Mouse (Mus musculus) right cerebral cortex, postnatal 25 days (tissue): ENCODE data around the gene Pkn1.

Experiments used
- DNase-seq: peaks from one replicate; pipeline ENCODE4 v3.0.0; 2022

Pkn1 gene

GRCm38 (mm10) chr8:83681099-83681498 lies 17.9 kb downstream of the Pkn1 start:
- no peak for DNase-seq

GRCm38 (mm10) chr8:83680603-83681002 lies 18.4 kb downstream of the Pkn1 start:
- no peak for DNase-seq

DNA sequence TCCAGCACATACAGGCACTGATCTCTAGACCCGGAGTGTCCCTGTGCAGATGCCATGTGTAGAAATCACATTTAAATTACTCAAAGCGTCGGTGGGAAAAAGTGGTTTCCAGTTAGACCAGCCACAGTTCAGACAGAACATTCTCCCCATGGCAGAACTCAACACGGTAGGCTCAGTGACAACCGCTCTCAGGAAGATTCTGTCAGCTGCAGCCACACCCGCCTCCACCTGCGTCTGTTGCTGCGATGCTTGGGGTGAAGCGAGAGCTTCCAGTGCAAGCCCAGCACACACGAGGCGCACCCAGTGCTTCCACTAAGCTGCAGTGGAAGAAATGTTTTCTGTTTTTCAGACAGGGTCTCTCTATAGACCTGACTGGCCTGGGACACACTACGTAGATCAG lies 19.1 kb downstream of the Pkn1 start:
- DNase-seq, result no peak

- peak; percentile 59 for DNase-seq
Measured at GRCm38 (mm10) chr8:83674497-83674896, 24.5 kb downstream of the Pkn1 start.

DNA sequence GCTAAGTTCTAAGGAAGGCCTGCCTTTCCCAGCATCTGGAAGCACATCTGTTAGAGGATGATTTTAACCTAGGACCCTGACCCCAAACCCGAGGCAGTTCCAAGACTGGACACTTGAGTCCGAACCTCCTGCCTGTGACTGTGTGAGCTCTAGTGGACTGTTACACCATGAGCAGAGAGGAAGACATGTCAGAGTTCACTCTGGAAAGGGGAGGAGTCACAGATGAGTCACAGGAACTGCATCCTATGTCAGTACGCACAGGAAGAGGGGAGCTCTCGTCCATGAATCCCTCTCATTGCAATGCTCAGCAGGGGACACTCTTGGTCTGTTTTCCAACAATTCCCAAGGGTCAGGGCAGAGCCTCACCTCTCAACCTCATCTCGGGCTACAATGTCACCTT lies 26.0 kb downstream of the Pkn1 start:
- DNase-seq, result no peak

DNA sequence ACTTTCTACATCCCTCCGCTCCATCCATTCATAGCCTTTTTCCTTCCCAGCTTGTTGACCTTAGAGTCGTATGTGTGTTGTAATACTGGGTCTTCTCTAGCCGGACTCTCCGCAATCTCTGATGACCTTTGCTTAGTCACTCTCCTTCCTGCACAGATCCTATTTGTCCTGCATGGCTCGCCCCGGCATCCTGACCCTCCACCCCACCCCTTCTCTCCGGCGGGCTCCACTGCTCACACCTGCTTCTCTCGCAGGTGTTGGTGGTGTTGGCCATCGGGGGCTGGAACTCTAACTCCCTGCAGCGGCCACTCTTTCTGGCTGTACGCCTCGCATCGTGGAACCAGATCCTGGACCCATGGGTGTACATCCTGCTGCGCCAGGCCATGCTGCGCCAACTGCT lies 30.0 kb downstream of the Pkn1 start:
- no peak for DNase-seq

- DNase-seq, result peak; percentile 51
Measured at GRCm38 (mm10) chr8:83668010-83668916, 30.7 kb downstream of the Pkn1 start.

GRCm38 (mm10) chr8:83667526-83667925 lies 31.5 kb downstream of the Pkn1 start:
- DNase-seq, result no peak

DNA sequence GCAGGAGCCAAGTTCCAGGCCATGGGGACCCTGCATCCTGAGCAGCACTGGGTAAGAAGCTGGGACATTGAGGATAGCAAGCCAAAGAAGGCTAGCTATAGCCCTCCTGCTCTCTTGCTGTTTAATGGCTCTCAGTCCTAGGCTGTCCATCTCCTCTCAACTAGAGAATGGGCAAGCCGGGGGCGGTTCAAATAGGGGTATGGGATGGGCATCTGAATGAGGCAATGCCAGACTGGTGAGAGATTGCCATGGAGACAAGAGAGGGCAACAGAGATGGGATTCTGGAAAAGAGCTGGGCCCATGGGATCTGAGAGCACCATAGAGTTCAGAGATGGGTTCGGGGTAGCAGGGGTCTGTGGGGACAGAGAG lies 32.1 kb downstream of the Pkn1 start:
- no peak for DNase-seq

- no peak for DNase-seq
Measured at GRCm38 (mm10) chr8:83665969-83666865, 32.8 kb downstream of the Pkn1 start, which contains the start of gene Ptger1. Ptger1 (plus strand) TSS chr8:83666678.

DNA sequence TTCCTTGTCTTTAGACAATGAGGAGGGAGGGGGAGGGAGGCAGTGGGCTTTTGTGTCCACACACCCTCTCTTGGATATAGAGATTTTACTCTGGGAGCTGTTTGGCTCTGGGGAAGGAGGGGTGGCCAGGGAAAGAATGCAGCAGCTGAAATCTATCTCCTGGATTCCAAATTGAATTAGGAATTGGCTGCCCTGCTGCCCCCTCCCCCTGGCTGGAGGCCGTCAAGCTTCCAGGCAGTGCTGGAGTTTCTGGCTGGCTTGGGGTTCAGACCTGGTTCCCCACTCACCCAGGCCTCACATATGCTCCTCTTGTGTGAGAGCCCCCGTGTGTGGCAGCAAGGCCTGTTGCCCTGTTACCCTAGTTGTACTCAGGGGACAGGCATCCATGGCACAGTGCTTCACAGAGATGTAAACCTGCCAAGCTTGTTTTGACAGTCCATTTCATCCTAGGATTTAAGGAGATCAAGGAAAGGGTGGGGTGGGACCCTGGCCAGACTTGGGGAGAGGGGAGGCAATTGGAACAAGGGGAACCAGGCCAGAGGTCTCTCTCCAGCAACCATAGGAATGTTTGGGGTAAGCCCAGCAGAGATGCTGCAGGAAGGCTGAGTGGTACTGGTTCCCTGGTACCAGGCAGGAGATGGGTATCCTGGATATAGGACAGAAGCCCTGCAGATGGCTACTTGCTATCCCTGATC lies 33.9 kb downstream of the Pkn1 start:
- DNase-seq, result no peak

GRCm38 (mm10) chr8:83664096-83664495 lies 34.9 kb downstream of the Pkn1 start:
- DNase-seq, result no peak

- peak; percentile 82 for DNase-seq
Measured at GRCm38 (mm10) chr8:83662421-83662826, 36.6 kb downstream of the Pkn1 start.

DNA sequence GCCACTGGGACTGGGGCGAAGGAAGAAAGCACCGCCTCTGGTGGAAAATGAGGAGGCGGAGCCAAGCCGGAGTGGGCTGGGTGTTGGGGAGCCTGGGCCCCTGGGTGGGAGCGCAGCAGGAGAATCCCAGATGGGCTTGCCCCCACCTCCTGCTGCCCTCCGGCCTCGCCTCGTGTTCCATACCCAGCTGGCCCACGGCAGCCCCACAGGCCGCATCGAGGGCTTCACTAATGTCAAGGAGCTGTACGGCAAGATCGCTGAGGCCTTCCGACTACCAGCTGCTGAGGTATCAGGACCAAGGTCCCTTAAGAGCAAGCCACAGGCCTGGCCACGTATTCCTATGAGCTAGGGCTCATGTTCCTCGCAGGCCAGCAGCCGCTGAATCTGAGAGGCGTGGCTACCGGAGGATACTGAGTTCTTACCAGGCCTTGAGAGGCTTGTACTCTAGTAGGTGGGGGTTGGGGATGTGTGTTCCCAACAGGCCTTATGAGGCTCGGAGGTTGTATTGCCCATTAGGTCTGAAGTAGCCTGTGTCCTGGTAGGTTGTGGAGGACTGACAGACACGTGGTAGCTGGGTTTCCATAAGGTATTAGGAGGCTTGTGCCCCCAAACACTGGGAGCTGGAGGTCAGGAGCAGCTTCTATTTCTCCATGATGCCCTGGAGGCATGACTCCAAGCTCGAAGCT lies 37.8 kb downstream of the Pkn1 start:
- no peak for DNase-seq

GRCm38 (mm10) chr8:83660545-83660944 lies 38.4 kb downstream of the Pkn1 start:
- peak; percentile 61 for DNase-seq

GRCm38 (mm10) chr8:83656484-83657246 lies 42.3 kb downstream of the Pkn1 start:
- DNase-seq, result no peak

GRCm38 (mm10) chr8:83656043-83656442 lies 42.9 kb downstream of the Pkn1 start:
- DNase-seq, result no peak

DNA sequence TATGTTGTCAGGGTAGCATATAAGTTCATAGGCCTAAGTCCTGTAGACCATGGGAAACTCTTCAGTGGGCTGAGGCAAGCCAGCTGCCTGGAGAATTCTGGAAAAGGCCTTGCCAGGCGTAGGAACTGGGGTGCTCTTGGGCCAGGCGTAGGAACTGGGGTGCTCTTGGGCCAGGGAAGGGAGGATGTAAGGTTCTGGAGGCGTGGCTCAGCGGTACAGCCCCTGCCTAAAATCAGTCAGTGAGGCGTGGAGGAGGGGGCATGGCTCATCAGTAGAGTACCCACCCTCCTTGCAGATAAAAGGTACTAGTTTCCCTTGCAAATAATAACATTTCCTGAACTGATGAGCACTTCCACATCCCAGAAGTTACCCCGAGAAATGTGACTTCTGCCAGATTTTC lies 44.3 kb downstream of the Pkn1 start:
- DNase-seq, result no peak

GRCm38 (mm10) chr8:83653662-83654017 lies 45.3 kb downstream of the Pkn1 start:
- no peak for DNase-seq

DNA sequence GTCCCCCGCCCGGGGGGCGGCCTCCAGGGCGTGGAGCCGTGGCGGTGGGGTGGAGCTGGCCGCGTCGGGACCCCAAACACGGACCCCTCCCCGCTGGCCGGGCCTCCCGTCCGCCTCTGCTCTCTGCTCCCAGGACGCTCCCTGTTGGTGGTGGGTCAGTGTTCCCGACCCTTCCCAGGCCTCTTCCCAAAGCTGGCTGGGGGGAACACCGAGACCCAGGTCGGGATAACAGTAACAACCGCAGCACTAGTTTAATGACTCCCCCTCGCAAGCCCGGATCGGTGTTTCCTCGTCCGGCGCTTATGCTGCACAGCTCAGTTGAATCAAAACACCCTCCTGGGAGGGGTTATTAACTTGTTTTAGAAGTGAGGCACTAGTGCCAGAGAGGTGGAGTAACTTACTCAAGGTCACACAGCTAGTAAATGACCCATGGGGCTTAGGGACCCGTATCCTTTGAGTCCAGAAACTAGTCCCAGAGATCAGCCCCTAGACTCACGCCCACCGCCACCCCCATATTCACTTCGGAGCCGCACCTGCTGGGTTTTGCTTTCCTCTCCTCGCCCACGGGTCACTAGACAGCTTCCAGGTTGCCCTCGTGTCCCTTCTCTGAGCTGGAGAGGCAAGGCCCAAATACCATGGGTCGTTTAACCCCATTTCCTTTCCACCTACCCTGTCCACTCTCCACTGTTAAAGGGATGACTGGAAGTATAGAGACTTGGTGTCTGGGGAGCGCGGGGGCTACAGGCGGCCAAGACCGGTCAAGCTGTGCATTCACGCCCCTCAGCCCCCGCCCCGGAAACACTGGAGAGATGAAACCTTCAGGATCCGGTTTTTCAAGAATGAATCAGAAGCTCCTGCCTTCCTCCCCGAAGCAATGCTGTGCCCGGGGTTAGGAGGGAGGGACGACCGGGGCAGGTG lies 46.0 kb downstream of the Pkn1 start:
- no peak for DNase-seq
